Mouse (Mus musculus) heart, postnatal 25 days (tissue): ENCODE measurements at regions not wholly inside any gene's neighbourhood (a gene's known extent, or its start where the extent isn't known, plus 50 kb on each side); places are given as distances from the start of the nearest gene placed in this dataset.
"Not testable (repeated sequence)": the region's sequence is repeated elsewhere in the genome, so short reads cannot be mapped to it uniquely, and the experiment has no call there.

Source experiments
- DNase-seq: peaks from one replicate; pipeline ENCODE4 v3.0.0; 2022; ENCODE audit warnings: low spot score
- intact Hi-C: fragments of 180-260 bp; cut with DNase I; formaldehyde crosslinking; loops from one replicate; pipeline ENCODE4 v1.15.1; 2025

DNA sequence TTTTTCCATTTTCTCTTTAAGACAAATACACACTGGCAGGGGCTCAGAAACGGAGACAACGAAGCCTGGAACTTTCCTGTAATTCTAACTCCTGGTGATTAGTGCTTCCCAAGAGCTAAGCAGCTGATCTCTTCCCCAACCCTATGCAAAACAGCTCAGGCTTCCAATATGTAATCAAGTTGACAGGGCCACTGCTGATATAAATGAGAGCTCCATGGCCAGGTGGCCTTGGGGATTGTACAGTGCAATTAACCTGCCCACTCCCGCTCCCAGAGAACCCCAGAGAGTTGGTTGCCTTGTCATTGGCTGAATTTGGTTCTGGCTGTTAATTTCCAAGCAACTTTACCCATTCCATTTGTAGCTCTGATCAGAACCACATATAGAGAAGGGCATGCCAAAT is 67.8 kb downstream of the 4933415F23Rik start:
- no peak for DNase-seq
- intact Hi-C loops = no loop called here

GRCm38 (mm10) chr1:23023536-23023935 is 78.5 kb downstream of the 4933415F23Rik start:
- intact Hi-C loops = no loop called here
- no peak for DNase-seq

GRCm38 (mm10) chr1:23007784-23008490 is 94.1 kb downstream of the 4933415F23Rik start:
- DNase-seq = no peak

DNA sequence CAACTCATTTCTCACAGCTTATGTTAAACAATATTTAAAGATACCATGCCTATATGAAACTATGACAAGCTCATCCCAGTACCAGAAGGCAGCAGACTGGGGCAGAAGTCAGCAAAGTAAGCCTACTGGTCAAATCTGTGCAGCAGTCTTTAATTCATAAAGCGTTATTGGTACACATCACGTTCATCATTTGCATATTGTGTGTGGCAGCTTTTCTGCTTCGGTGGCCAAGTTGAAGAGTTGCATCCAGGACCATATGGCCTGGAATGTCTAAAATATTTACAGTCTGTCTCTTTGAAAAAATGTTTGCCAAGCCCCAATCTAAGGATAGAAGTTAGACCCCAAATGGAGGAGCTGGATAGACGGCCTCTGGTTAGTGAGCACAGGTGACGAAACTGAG is 97.2 kb downstream of the 4933415F23Rik start:
- no peak for DNase-seq
- intact Hi-C loops = no loop called here

More at GRCm38 (mm10) chr1:23007784-23008490, 94.1 kb downstream of the 4933415F23Rik start:
- intact Hi-C loops = no loop called here

GRCm38 (mm10) chr1:22996665-22997064 is 105.4 kb downstream of the 4933415F23Rik start:
- DNase-seq = no peak

GRCm38 (mm10) chr1:22989521-22990221 is 112.4 kb downstream of the 4933415F23Rik start:
- intact Hi-C loops = no loop called here

More at GRCm38 (mm10) chr1:22996665-22997064, 105.4 kb downstream of the 4933415F23Rik start:
- intact Hi-C loops = no loop called here

DNA sequence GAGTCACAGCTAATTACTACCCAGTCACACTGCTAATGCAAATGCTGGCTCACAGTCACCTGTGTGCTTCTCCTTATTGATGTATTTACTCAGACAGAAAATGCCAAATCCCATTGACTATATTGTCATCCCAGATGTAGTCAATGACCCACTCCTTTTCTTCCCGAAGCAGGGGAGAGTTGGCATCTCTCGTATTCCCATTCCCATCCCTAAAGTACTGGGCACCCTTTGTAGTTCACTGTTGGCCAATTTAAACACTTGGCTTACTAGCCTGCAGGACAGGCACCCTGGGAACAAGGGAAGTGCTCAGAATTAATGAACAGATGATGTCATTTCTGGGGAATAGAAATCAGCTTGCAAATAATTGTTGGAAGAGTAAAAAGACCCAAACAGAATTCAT is 114.5 kb downstream of the 4933415F23Rik start:
- intact Hi-C loops = no loop called here

More at GRCm38 (mm10) chr1:22989521-22990221, 112.4 kb downstream of the 4933415F23Rik start:
- DNase-seq = no peak

DNA sequence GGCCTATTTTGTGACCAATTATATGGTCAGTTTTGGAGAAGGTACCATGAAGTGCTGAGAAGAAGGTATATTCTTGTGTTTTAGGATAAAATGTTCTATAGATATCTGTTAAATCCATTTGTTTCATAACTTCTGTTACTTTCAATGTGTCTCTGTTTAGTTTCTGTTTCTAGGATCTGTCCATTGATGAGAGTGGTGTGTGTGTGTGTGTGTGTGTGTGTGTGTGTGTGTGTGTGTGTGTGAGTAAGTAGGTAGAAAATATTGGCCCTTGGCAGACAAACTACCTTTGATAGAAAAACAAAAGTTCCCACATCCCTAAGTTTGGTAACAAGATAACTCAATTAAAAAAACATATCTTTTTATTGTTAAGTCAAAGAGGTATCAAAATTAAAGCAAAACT is 117.8 kb downstream of the 4933415F23Rik start:
- DNase-seq, intact Hi-C loops: not testable (repeated sequence)

More for the DNA sequence above, 114.5 kb downstream of the 4933415F23Rik start:
- no peak for DNase-seq

DNA sequence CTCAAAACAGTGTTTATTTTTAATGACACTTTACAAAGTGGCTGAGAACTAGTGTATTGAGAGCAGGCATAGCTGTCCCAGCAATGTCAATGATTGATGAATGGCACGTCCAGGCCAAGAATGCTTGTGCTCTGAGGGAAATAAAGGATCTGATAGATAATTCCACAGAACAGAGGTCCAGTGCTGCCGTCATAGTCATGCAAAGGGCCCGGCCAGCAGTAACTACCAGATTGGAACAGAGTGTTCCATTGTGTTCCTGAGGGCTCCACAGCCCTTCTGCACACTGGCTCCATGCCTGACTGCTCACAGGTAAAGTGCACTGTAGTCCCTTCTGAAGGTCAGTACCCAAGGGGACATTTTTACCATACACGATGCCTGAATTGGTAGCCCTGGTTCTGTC is 127.1 kb downstream of the 4933415F23Rik start:
- intact Hi-C loops = no loop called here

DNA sequence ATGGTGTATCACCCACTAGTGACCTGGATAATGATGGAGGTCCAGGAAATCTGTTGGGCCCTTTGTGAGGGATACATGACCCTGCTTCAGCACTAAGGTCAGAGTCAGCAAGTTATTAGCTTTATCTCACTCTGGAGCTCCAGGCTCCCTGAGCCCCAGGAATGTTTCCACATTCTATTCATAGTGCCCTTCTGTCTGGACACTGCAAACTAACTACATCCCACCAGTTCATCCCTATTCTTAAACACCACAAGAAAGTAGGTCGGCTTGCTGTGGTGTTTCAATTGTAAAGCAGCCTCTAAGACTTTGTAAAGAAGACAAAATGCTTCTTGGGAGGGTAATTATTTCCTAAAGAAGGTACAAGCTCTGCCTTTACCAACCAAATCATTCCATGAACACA is 138.2 kb upstream of the Rims1 start:
- intact Hi-C loops = no loop called here
- DNase-seq = no peak

More for the DNA sequence above, 127.1 kb downstream of the 4933415F23Rik start:
- no peak for DNase-seq

DNA sequence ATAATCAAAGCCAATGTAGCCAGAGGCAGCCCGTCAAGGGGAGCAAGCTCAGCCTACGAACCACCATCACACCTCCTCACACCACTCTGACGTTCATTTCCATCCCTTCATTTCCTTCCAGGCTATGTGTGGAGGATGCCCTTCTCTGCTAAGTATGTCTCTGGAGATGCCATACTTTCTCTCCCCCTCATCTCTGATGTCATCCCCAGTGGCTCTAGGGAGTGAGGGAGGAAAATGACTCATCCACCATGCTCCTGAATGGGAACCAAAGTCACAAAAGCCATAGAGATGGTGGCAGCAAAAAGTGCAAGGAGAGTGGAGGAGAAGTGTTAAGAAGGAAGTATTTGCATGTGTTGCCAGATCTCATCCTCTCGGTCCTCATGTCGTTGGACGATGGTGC is 134.0 kb upstream of the Rims1 start:
- intact Hi-C loops = no loop called here
- no peak for DNase-seq

GRCm38 (mm10) chr1:22931147-22931896 is 125.5 kb upstream of the Rims1 start:
- intact Hi-C loops = no loop called here
- DNase-seq = no peak

DNA sequence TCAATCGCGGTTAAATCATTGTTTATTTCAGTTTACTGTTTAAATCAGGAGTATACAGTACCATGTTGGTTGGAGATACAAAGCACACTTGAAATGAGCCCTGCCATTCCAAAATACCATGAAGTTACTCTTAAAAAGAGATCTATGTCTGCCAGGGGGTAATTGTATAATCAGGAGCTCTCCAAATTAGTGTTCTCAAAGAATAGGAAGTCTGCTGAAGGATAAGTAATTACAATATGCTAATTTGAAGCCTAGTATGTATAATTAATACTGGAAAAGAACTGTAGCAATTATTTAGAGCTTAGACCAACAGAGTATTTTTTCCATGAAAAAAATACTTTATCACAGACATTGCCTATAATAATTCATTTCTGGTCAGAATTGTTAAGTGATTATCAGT is 97.2 kb upstream of the Rims1 start:
- intact Hi-C loops = loop anchor here (10.0 kb wide), 1 partner anchor 232 kb away; no protein-coding TSS in a partner anchor
- no peak for DNase-seq

DNA sequence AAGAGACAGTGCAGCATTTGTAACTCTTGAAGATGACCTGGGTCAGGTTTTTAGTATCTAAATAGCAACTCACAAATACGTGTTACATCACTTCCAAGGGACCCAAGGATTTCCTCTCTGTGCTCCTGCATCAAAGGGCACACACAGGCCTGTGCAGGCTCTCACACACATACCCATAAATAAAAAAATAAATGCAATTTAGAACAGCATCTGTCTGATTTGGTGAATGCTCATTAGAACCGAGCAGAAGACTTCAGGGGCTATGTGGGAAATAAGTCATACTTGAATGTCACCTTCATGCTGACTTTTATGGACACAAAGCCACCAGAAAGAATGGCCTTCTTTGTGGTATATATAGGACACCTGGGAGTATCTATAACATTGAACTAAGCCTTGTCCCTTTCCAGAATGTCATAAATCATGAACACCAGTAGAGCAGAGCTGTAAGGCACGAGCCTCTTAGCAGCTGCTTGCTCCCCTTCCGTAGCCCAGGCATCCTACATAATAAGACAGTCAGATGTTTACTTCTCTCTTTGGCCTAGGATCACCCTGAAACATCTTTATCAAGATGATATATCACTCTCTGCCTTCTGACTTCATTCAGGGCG is 95.3 kb upstream of the Rims1 start:
- intact Hi-C loops = loop anchor here (10.0 kb wide), 1 partner anchor 234 kb away; no protein-coding TSS in a partner anchor
- no peak for DNase-seq

GRCm38 (mm10) chr1:22895099-22895498 is 89.3 kb upstream of the Rims1 start:
- intact Hi-C loops = no loop called here
- no peak for DNase-seq

GRCm38 (mm10) chr1:22862985-22863384 is 57.2 kb upstream of the Rims1 start:
- intact Hi-C loops = no loop called here
- no peak for DNase-seq
